Mouse (Mus musculus): ENCODE data around the gene Hint1. TPM values are rescaled to one million over a fixed set of nuclear protein-coding genes. Genes with fewer than 3 reads are reported as not detected.

The Hint1 gene
- polyA plus RNA-seq, 1 experiment from 2014 or later, result 685 TPM

DNA sequence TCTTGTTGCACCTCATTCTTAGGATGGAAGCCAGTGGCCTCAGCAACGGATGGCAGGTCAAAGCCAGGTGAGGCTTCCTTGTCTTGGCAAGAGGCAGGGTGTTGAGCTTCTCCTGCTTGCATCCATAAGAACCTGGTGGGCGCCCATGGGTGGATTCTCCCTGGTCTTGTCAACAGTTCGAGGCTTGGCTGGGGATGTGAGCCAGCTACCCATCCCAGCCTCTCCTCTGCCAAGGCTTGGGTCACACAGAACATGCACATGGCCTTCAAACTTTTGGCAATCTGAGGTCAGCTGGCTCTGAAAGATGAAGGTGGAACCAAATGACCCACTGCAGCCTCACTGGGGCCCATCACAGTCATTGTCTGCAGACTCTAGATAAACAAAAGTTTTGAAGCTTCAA lies 45.0 kb downstream of the Hint1 start:
- ATAC-seq, result no peak
- 92% methylated on average over 3 of the region's 3 CpGs for whole genome bisulfite sequencing
- H3K4me1 ChIP-seq (replicated peaks; ENCODE audit: control insufficient read depth, insufficient read depth, low read length), result no peaks in the 10 kb centered on the region
- no peak overlapping the region for H3K27ac ChIP-seq (ENCODE audit: low read length)
- H3K4me2 ChIP-seq (ENCODE audit: low read length), result no peak overlapping the region
- H3K27me3 ChIP-seq (replicated peaks; ENCODE audit: control insufficient read depth, insufficient read depth, low read length), result no peaks in the 10 kb centered on the region
- no peaks in the 10 kb centered on the region for H3K9me3 ChIP-seq (ENCODE audit: control insufficient read depth, low read length)
- no peaks in the 10 kb centered on the region for H3K36me3 ChIP-seq (ENCODE audit: control insufficient read depth, insufficient read depth)
- H3K9ac ChIP-seq (replicated peaks; ENCODE audit: low read depth, low read length), result no peak overlapping the region
- no peak overlapping the region for H3K4me3 ChIP-seq (replicated peaks; ENCODE audit: low read length)

DNA sequence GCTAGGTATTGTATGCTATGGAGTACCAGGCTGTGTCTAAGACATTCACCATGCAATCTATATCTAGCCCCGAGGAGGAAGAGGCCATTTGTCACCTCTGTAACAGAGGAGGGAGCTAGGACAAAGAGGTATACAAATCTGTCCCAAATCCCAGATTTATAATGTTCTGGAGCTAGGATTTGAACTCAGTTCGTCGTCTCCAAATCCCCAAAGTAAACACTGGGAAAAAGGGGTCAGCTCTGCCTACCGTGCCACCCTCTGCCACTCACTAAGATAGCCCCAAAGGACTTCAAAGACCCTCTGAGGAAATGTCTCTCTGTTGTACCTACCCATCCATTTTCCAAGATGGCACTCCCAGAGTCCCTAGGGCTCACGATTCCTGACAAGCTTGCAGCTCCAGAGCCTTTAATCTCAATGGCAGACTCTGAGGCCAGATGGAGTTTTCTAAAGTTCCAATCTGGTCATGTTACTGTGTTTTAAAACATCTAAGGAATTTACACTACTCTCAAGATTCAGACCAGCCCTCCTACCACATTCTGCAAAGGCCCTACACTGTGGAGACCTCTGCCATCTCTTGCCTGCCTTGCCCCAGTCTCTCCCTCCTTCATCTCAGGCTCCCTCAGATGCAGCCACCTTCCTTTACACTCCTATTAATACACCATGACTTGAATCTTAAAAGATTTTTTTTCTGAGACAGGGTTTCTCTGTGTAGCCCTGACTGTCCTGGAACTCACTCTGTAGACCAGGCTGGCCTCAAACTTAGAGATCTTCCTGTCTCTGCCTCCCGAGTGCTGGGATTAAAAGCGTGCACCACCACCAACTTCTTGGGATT lies 45.7 kb downstream of the Hint1 start:
- ATAC-seq, result no peak
- WGBS, result 94% methylated on average over 7 of the region's 7 CpGs
- no peak overlapping the region for H3K4me3 ChIP-seq (replicated peaks; ENCODE audit: low read length)
- H3K27ac ChIP-seq (ENCODE audit: low read length), result no peak overlapping the region
- H3K27me3 ChIP-seq (replicated peaks; ENCODE audit: control insufficient read depth, insufficient read depth, low read length), result no peaks in the 10 kb centered on the region
- H3K4me2 ChIP-seq (ENCODE audit: low read length), result no peak overlapping the region
- H3K9me3 ChIP-seq (ENCODE audit: control insufficient read depth, low read length), result no peaks in the 10 kb centered on the region
- H3K9ac ChIP-seq (replicated peaks; ENCODE audit: low read depth, low read length), result no peak overlapping the region
- no peaks in the 10 kb centered on the region for H3K36me3 ChIP-seq (ENCODE audit: control insufficient read depth, insufficient read depth)
- H3K4me1 ChIP-seq (replicated peaks; ENCODE audit: control insufficient read depth, insufficient read depth, low read length), result no peaks in the 10 kb centered on the region

DNA sequence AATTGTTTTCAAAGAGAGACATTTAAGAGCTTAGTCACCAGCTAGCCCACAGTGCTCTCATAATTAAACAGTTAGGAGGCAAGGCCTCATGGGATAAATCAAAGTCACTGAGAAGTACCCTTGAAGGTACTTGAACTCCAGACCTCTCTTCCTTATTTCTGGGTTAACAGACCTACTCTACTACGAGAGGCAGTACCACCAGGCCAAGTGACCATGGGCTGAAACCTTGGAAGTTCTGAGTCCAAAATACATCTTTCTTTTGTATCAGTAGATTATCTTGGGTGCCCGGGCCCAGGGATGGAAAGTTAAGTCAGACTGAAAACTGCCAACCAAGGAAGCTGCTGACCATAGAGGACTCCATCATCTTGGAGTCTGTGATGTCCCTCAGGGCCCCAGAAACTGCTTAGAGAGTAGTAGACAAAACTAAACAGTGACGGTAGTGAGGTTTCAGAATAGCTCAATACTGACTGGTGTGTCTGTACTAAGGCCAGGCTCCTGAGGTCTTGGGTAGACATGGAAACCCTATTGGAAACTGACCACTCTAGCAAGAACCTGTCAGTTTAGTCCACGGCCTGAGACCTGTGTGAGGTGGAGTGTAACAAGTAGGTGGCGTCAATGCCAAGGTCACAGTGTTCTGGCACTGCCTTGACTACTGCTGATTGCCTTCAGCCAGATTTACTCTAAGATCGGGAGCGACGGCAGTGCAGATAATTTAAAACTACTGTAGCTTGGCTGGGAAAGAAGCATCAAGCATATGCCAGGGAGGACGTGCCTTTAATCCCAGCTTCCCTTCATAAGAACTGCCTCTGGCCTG lies 46.5 kb downstream of the Hint1 start:
- H3K4me2 ChIP-seq (ENCODE audit: low read length), result no peak overlapping the region
- no peaks in the 10 kb centered on the region for H3K9me3 ChIP-seq (ENCODE audit: control insufficient read depth, low read length)
- H3K27ac ChIP-seq (ENCODE audit: low read length), result no peak overlapping the region
- no peaks in the 10 kb centered on the region for H3K27me3 ChIP-seq (replicated peaks; ENCODE audit: control insufficient read depth, insufficient read depth, low read length)
- H3K4me3 ChIP-seq (replicated peaks; ENCODE audit: low read length), result no peak overlapping the region
- ATAC-seq, result no peak
- no peak overlapping the region for H3K9ac ChIP-seq (replicated peaks; ENCODE audit: low read depth, low read length)
- no peaks in the 10 kb centered on the region for H3K4me1 ChIP-seq (replicated peaks; ENCODE audit: control insufficient read depth, insufficient read depth, low read length)
- H3K36me3 ChIP-seq (ENCODE audit: control insufficient read depth, insufficient read depth), result peaks cover 4% of the 10 kb centered on the region
- WGBS, result 86% methylated on average over 9 of the region's 9 CpGs

GRCm38 (mm10) chr11:54913841-54914240 lies 47.7 kb downstream of the Hint1 start:
- Histone ChIP-seq H3K27me3 (replicated peaks; ENCODE audit: control insufficient read depth, insufficient read depth, low read length) (no peaks in the 10 kb centered on the region), H3K4me3 (replicated peaks; ENCODE audit: low read length) (no peak overlapping the region), H3K9me3 (ENCODE audit: control insufficient read depth, low read length) (no peaks in the 10 kb centered on the region), H3K9ac (replicated peaks; ENCODE audit: low read depth, low read length) (no peak overlapping the region), H3K27ac (ENCODE audit: low read length) (no peak overlapping the region), H3K4me1 (replicated peaks; ENCODE audit: control insufficient read depth, insufficient read depth, low read length) (no peaks in the 10 kb centered on the region), H3K4me2 (ENCODE audit: low read length) (no peak overlapping the region), H3K36me3 (ENCODE audit: control insufficient read depth, insufficient read depth) (peaks cover 10% of the 10 kb centered on the region)
- 92% methylated on average over 5 of the region's 5 CpGs for WGBS
- ATAC-seq, result no peak

DNA sequence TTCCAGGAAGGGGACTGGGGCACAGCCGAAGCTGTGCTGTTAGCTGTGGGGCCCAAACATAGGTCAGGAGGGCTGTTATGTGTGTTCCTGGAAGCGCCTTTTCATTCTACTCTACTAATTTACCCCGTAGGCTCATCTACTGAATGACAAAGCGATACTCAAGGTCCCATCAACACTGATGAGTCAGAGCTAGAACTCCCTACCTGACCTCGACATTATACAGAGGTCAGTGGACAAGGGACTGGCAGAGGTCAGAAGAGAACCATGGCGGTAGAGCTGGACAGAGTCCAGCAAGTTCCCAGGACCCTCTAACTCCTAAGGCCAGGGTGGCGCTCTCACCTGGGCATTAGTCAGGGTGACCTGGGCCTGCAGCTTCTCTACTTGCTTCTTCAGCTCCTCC lies 51.3 kb downstream of the Hint1 start:
- Histone ChIP-seq H3K9me3 (ENCODE audit: control insufficient read depth, low read length) (no peaks in the 10 kb centered on the region), H3K36me3 (ENCODE audit: control insufficient read depth, insufficient read depth) (peaks cover 10% of the 10 kb centered on the region), H3K27ac (ENCODE audit: low read length) (no peak overlapping the region), H3K9ac (replicated peaks; ENCODE audit: low read depth, low read length) (no peak overlapping the region), H3K4me2 (ENCODE audit: low read length) (no peak overlapping the region), H3K4me1 (replicated peaks; ENCODE audit: control insufficient read depth, insufficient read depth, low read length) (no peaks in the 10 kb centered on the region), H3K4me3 (replicated peaks; ENCODE audit: low read length) (no peak overlapping the region), H3K27me3 (replicated peaks; ENCODE audit: control insufficient read depth, insufficient read depth, low read length) (no peaks in the 10 kb centered on the region)
- no peak for ATAC-seq
- 94% methylated on average over 7 of the region's 7 CpGs for WGBS

- no peak for ATAC-seq
- Histone ChIP-seq H3K27ac (ENCODE audit: low read length) (no peak overlapping the region), H3K4me1 (replicated peaks; ENCODE audit: control insufficient read depth, insufficient read depth, low read length) (no peaks in the 10 kb centered on the region), H3K9ac (replicated peaks; ENCODE audit: low read depth, low read length) (no peak overlapping the region), H3K4me2 (ENCODE audit: low read length) (no peak overlapping the region), H3K9me3 (ENCODE audit: control insufficient read depth, low read length) (no peaks in the 10 kb centered on the region), H3K36me3 (ENCODE audit: control insufficient read depth, insufficient read depth) (peaks cover 10% of the 10 kb centered on the region), H3K4me3 (replicated peaks; ENCODE audit: low read length) (no peak overlapping the region), H3K27me3 (replicated peaks; ENCODE audit: control insufficient read depth, insufficient read depth, low read length) (no peaks in the 10 kb centered on the region)
- 91% methylated on average over 4 of the region's 4 CpGs for WGBS
Measured at GRCm38 (mm10) chr11:54918273-54918672, 52.1 kb downstream of the Hint1 start.

Other genes with a start within 250 kb of the Hint1 start
- 184 and 205 TPM in 2 replicates for gene Cdc42se2, start 78.7 kb upstream of the Hint1 start, polyA plus RNA-seq (2015; fragmentation: Nextera tagmentation; extraction: Ambion mirVana)
- 14.2 and 17.6 TPM in 2 replicates for gene Lyrm7, start 5.5 kb upstream of the Hint1 start, polyA plus RNA-seq (2015; fragmentation: Nextera tagmentation; extraction: Ambion mirVana)
- 17.4 and 18.0 TPM in 2 replicates for gene Gpx3, start 36.1 kb downstream of the Hint1 start, polyA plus RNA-seq (2015; fragmentation: Nextera tagmentation; extraction: Ambion mirVana)
- gene Tnip1, start 96.5 kb downstream of the Hint1 start, polyA plus RNA-seq (2015; fragmentation: Nextera tagmentation; extraction: Ambion mirVana), result 12.7 and 13.2 TPM in 2 replicates
- gene Anxa6, start 167.1 kb downstream of the Hint1 start, polyA plus RNA-seq (2015; fragmentation: Nextera tagmentation; extraction: Ambion mirVana), result 40.9 and 53.0 TPM in 2 replicates
- 0.29 TPM in 1 of 2 replicates, not detected in the other for gene Ccdc69, start 211.7 kb downstream of the Hint1 start, polyA plus RNA-seq (2015; fragmentation: Nextera tagmentation; extraction: Ambion mirVana)
- 20.9 and 21.4 TPM in 2 replicates for gene Gm2a, start 231.7 kb downstream of the Hint1 start, polyA plus RNA-seq (2015; fragmentation: Nextera tagmentation; extraction: Ambion mirVana)